Mouse (Mus musculus) MEL (cell line): ENCODE data around the gene Heatr6. TPM values are rescaled to one million over a fixed set of nuclear protein-coding genes. Genes with fewer than 3 reads are reported as not detected.

Experiments
- DNase-seq: peaks from one replicate; pipeline ENCODE4 v3.0.0; 2011; ENCODE audit warnings: low read depth, low spot score
- H3K27ac ChIP-seq: 2 replicates; pipeline ENCODE4 v1.5.1; 2012; ENCODE audit warnings: low read depth, mild to moderate bottlenecking, control low read depth, low read length, moderate library complexity; ENCODE audit not compliant: control insufficient read depth
- H3K27me3 ChIP-seq, 2 experiments: fragments of 150-350 bp in 1 of 2; sonication (generic) in 1 of 2; 2 replicates each; pipeline ENCODE4 v1.6.1; 2012; ENCODE audit warnings: low read length in 2 of 2, mild to moderate bottlenecking in 2 of 2, improper control_type of control experiment in 1 of 2, moderate library complexity in 1 of 2; ENCODE audit not compliant: insufficient read depth in 2 of 2, control insufficient read depth in 1 of 2
- H3K36me3 ChIP-seq, 2 experiments: 2 replicates each; pipeline ENCODE4 v1.6.1; 2012 to 2014; ENCODE audit warnings: low read length in 2 of 2, improper control_type of control experiment in 1 of 2, inconsistent platforms in 1 of 2, mild to moderate bottlenecking in 1 of 2; ENCODE audit not compliant: insufficient read depth in 2 of 2, control insufficient read depth in 1 of 2
- H3K4me1 ChIP-seq, 2 experiments: fragments of 150-350 bp in 1 of 2; sonication (generic) in 1 of 2; 2 replicates each; pipeline ENCODE4 v1.6.1; 2012; ENCODE audit warnings: low read length in 2 of 2, improper control_type of control experiment in 1 of 2, mild to moderate bottlenecking in 1 of 2; ENCODE audit not compliant: insufficient read depth in 2 of 2, control insufficient read depth in 1 of 2
- H3K4me3 ChIP-seq, 2 experiments: fragments of 150-350 bp in 1 of 2; sonication (generic) in 1 of 2; 2 replicates each; pipeline ENCODE4 v1.5.1; 2012; ENCODE audit warnings: low read depth in 2 of 2, low read length in 2 of 2, mild to moderate bottlenecking in 2 of 2, moderate library complexity in 2 of 2, control low read depth in 1 of 2, improper control_type of control experiment in 1 of 2; ENCODE audit not compliant: control insufficient read depth in 1 of 2, insufficient read depth in 1 of 2
- H3K79me2 ChIP-seq: 2 replicates; pipeline ENCODE4 v1.6.1; 2012; ENCODE audit warnings: mild to moderate bottlenecking, low read length, moderate library complexity; ENCODE audit not compliant: control insufficient read depth, poor library complexity, insufficient read depth
- H3K9ac ChIP-seq: 2 replicates; pipeline ENCODE4 v1.6.1; 2012; ENCODE audit warnings: low read depth, mild to moderate bottlenecking, control low read depth, low read length, moderate library complexity; ENCODE audit not compliant: control insufficient read depth, poor library complexity, severe bottlenecking
- H3K9me3 ChIP-seq: fragments of 150-350 bp; sonication (generic); replicated peaks from 2 replicates; pipeline ENCODE4 v1.6.1; 2012; ENCODE audit warnings: mild to moderate bottlenecking, low read length, improper control_type of control experiment, moderate library complexity; ENCODE audit not compliant: insufficient read depth
- BHLHE40 ChIP-seq: IDR thresholded peaks from 2 replicates; pipeline ENCODE4 v1.6.1; 2012; ENCODE audit warnings: low read depth, mild to moderate bottlenecking, inconsistent platforms, low read length, improper control_type of control experiment, borderline replicate concordance
- CHD1 ChIP-seq: IDR thresholded peaks from 2 replicates; pipeline ENCODE4 v1.6.1; 2012; ENCODE audit warnings: low read depth, mild to moderate bottlenecking, inconsistent platforms, low read length, improper control_type of control experiment
- CHD2 ChIP-seq: IDR thresholded peaks from 2 replicates; pipeline ENCODE4 v1.6.1; 2011; ENCODE audit warnings: low read length, improper control_type of control experiment
- CTCF ChIP-seq, 3 experiments: IDR thresholded peaks in 2 of 3; conservative IDR thresholded peaks in 1 of 3; 2 replicates each; pipeline ENCODE4 v1.5.1; 2011 to 2012; ENCODE audit warnings: low read length in 3 of 3, low read depth in 2 of 3, mild to moderate bottlenecking in 2 of 3, improper control_type of control experiment in 1 of 3, inconsistent platforms in 1 of 3, mixed read lengths in 1 of 3, moderate library complexity in 1 of 3; ENCODE audit not compliant: control insufficient read depth in 1 of 3, insufficient read depth in 1 of 3, poor library complexity in 1 of 3, severe bottlenecking in 1 of 3
- E2F4 ChIP-seq: IDR thresholded peaks from 2 replicates; pipeline ENCODE4 v1.6.1; 2011; ENCODE audit warnings: low read depth, low read length, improper control_type of control experiment, borderline replicate concordance
- ELF1 ChIP-seq: IDR thresholded peaks from 2 replicates; pipeline ENCODE4 v1.6.1; 2014; ENCODE audit warnings: low read depth, mild to moderate bottlenecking, inconsistent platforms, low read length, improper control_type of control experiment, moderate library complexity
- EP300 ChIP-seq, 2 experiments: IDR thresholded peaks; 2 replicates each; pipeline ENCODE4 v1.6.1; 2011; ENCODE audit warnings: improper control_type of control experiment in 2 of 2, low read length in 2 of 2, low read depth in 1 of 2, mild to moderate bottlenecking in 1 of 2
- ETS1 ChIP-seq: IDR thresholded peaks from 2 replicates; pipeline ENCODE4 v1.6.1; 2012; ENCODE audit warnings: low read depth, mild to moderate bottlenecking, inconsistent platforms, low read length, improper control_type of control experiment, moderate library complexity
- GABPA ChIP-seq: IDR thresholded peaks from 2 replicates; pipeline ENCODE4 v1.6.1; 2012; ENCODE audit warnings: low read depth, mild to moderate bottlenecking, inconsistent platforms, low read length, improper control_type of control experiment, moderate library complexity
- GATA1 ChIP-seq: IDR thresholded peaks from 2 replicates; pipeline ENCODE4 v1.6.1; 2011; ENCODE audit warnings: low read depth, low read length, improper control_type of control experiment
- JUND ChIP-seq: IDR thresholded peaks from 2 replicates; pipeline ENCODE4 v1.6.1; 2011; ENCODE audit warnings: low read depth, mild to moderate bottlenecking, improper control_type of control experiment, low read length
- KAT2A ChIP-seq: conservative IDR thresholded peaks from 2 replicates; pipeline ENCODE4 v1.6.1; 2012; ENCODE audit warnings: low read depth, low read length, improper control_type of control experiment, inconsistent platforms
- MAFK ChIP-seq: IDR thresholded peaks from 2 replicates; pipeline ENCODE4 v1.6.1; 2011; ENCODE audit warnings: low read depth, mild to moderate bottlenecking, low read length, improper control_type of control experiment, borderline replicate concordance
- MAX ChIP-seq: IDR thresholded peaks from 2 replicates; pipeline ENCODE4 v1.6.1; 2011; ENCODE audit warnings: low read length, improper control_type of control experiment
- MAZ ChIP-seq: IDR thresholded peaks from 2 replicates; pipeline ENCODE4 v1.6.1; 2012; ENCODE audit warnings: low read depth, mild to moderate bottlenecking, inconsistent platforms, low read length, improper control_type of control experiment
- MEF2A ChIP-seq: IDR thresholded peaks from 2 replicates; pipeline ENCODE4 v1.6.1; 2014; ENCODE audit warnings: low read depth, mild to moderate bottlenecking, inconsistent platforms, low read length, improper control_type of control experiment; ENCODE audit not compliant: poor library complexity, insufficient replicate concordance, severe bottlenecking; ENCODE audit errors: extremely low read depth
- MXI1 ChIP-seq: IDR thresholded peaks from 2 replicates; pipeline ENCODE4 v1.6.1; 2011; ENCODE audit warnings: mild to moderate bottlenecking, low read depth, low read length, improper control_type of control experiment
- MYB ChIP-seq: IDR thresholded peaks from 2 replicates; pipeline ENCODE4 v1.6.1; 2011; ENCODE audit warnings: mild to moderate bottlenecking, low read depth, low read length, improper control_type of control experiment
- MYC ChIP-seq: IDR thresholded peaks from 2 replicates; pipeline ENCODE4 v1.6.1; 2011; ENCODE audit warnings: low read depth, mild to moderate bottlenecking, low read length, improper control_type of control experiment, moderate library complexity
- NELFE ChIP-seq: IDR thresholded peaks from 2 replicates; pipeline ENCODE4 v1.6.1; 2011; ENCODE audit warnings: low read depth, low read length, improper control_type of control experiment
- NRF1 ChIP-seq: IDR thresholded peaks from 2 replicates; pipeline ENCODE4 v1.6.1; 2014; ENCODE audit warnings: low read depth, mild to moderate bottlenecking, inconsistent platforms, low read length, improper control_type of control experiment, moderate library complexity; ENCODE audit not compliant: poor library complexity, insufficient read depth, severe bottlenecking
- POLR2A ChIP-seq, 2 experiments: IDR thresholded peaks; 2 replicates each; pipeline ENCODE4 v1.6.1; 2011 to 2012; ENCODE audit warnings: low read length in 2 of 2, mild to moderate bottlenecking in 2 of 2, control low read depth in 1 of 2, improper control_type of control experiment in 1 of 2, low read depth in 1 of 2, moderate library complexity in 1 of 2; ENCODE audit not compliant: control insufficient read depth in 1 of 2, insufficient read depth in 1 of 2, poor library complexity in 1 of 2
- POLR2AphosphoS2 ChIP-seq: IDR thresholded peaks from 2 replicates; pipeline ENCODE4 v1.6.1; 2011; ENCODE audit warnings: low read length, improper control_type of control experiment
- POLR2AphosphoS5 ChIP-seq: IDR thresholded peaks from 2 replicates; pipeline ENCODE4 v1.6.1; 2012; ENCODE audit warnings: low read depth, borderline replicate concordance, mild to moderate bottlenecking, inconsistent platforms, low read length, moderate library complexity, mixed read lengths
- RAD21 ChIP-seq: IDR thresholded peaks from 2 replicates; pipeline ENCODE4 v1.6.1; 2011; ENCODE audit warnings: mild to moderate bottlenecking, low read depth, low read length, improper control_type of control experiment
- RCOR1 ChIP-seq: IDR thresholded peaks from 2 replicates; pipeline ENCODE4 v1.6.1; 2012; ENCODE audit warnings: low read depth, mild to moderate bottlenecking, inconsistent platforms, low read length, improper control_type of control experiment
- SIN3A ChIP-seq: IDR thresholded peaks from 2 replicates; pipeline ENCODE4 v1.6.1; 2012; ENCODE audit warnings: low read length, improper control_type of control experiment, inconsistent platforms
- SMC3 ChIP-seq: IDR thresholded peaks from 2 replicates; pipeline ENCODE4 v1.6.1; 2011; ENCODE audit warnings: low read depth, low read length, improper control_type of control experiment
- TAL1 ChIP-seq: IDR thresholded peaks from 2 replicates; pipeline ENCODE4 v1.6.1; 2012; ENCODE audit warnings: mild to moderate bottlenecking, inconsistent platforms, low read length, moderate library complexity, mixed read lengths
- TBP ChIP-seq: IDR thresholded peaks from 2 replicates; pipeline ENCODE4 v1.8.0; 2011; ENCODE audit warnings: low read depth, low read length, improper control_type of control experiment
- TCF12 ChIP-seq: IDR thresholded peaks from 2 replicates; pipeline ENCODE4 v1.6.1; 2014; ENCODE audit warnings: low read depth, mild to moderate bottlenecking, inconsistent platforms, low read length, improper control_type of control experiment, moderate library complexity
- UBTF ChIP-seq: IDR thresholded peaks from 2 replicates; pipeline ENCODE4 v1.6.1; 2012; ENCODE audit warnings: low read depth, mild to moderate bottlenecking, inconsistent platforms, low read length, improper control_type of control experiment, moderate library complexity, borderline replicate concordance; ENCODE audit not compliant: insufficient read depth
- USF1 ChIP-seq: IDR thresholded peaks from 2 replicates; pipeline ENCODE4 v1.6.1; 2014; ENCODE audit warnings: low read depth, mild to moderate bottlenecking, inconsistent platforms, low read length, improper control_type of control experiment, moderate library complexity
- USF2 ChIP-seq, 2 experiments: IDR thresholded peaks; 2 replicates each; pipeline ENCODE4 v1.6.1; 2011 to 2012; ENCODE audit warnings: improper control_type of control experiment in 2 of 2, low read length in 2 of 2, borderline replicate concordance in 1 of 2, inconsistent platforms in 1 of 2, low read depth in 1 of 2, mild to moderate bottlenecking in 1 of 2; ENCODE audit not compliant: insufficient read depth in 1 of 2
- ZC3H11A ChIP-seq: IDR thresholded peaks from 2 replicates; pipeline ENCODE4 v1.6.1; 2012; ENCODE audit warnings: low read depth, mild to moderate bottlenecking, inconsistent platforms, low read length, improper control_type of control experiment
- ZKSCAN1 ChIP-seq: IDR thresholded peaks from 2 replicates; pipeline ENCODE4 v1.6.1; 2012; ENCODE audit warnings: low read depth, mild to moderate bottlenecking, inconsistent platforms, low read length, improper control_type of control experiment, moderate library complexity
- ZMIZ1 ChIP-seq: IDR thresholded peaks from 2 replicates; pipeline ENCODE4 v1.6.1; 2012; ENCODE audit warnings: low read depth, mild to moderate bottlenecking, inconsistent platforms, low read length, improper control_type of control experiment, moderate library complexity
- ZNF384 ChIP-seq: IDR thresholded peaks from 2 replicates; pipeline ENCODE4 v1.6.1; 2012; ENCODE audit warnings: low read depth, mild to moderate bottlenecking, inconsistent platforms, low read length, improper control_type of control experiment
- polyA plus RNA-seq, 2 experiments: library from polyadenylated mRNA; stranded (reverse) in 1 of 2; unstranded in 1 of 2; fragments of >175 nt in 1 of 2; fragments of >200 nt in 1 of 2; gene quantifications; 2 replicates each; pipeline versions ENCODE4 v1.2.1 to v1.2.4; 2012; ENCODE audit warnings: low replicate concordance in 2 of 2, low read depth in 1 of 2; ENCODE audit not compliant: insufficient read length in 2 of 2, insufficient read depth in 1 of 2, missing spikeins in 1 of 2
- total RNA-seq: library from RNA; depleted of rRNA; stranded (reverse); fragments of 300-350 nt; gene quantifications from 2 replicates; pipeline ENCODE4 v1.2.3, GENCODE M21; 2012

Heatr6 gene
- total and polyA plus RNA-seq, 3 experiments, result 17.3 to 21.2 TPM; not detected in 1

DNA sequence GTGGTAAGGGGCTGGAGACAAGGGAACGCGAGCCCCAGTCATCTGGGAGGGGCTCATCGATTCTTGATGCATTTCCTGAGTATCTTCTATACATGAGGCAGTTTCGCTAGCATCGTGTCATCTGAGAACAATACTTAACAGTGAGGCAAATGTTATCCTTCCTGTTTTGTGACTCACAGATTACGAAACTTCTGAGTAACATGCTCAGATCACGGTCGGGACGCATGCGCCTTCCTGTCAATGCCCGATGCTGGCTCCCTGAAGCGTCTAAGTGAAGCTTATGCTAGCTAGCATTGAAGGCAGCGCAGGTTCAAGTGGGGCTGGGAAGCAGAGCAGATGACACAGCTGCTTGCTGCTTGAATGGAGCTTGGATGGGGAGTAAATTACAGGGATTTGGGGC is 35.8 kb downstream of the Heatr6 start:
- peak overlapping the region; percentile 54 for H3K27ac ChIP-seq
- peak overlapping the region; percentile 57 for H3K9ac ChIP-seq
- DNase-seq, result peak; percentile 94
- H3K36me3 ChIP-seq, result peaks cover 0 to 4% of the 10 kb centered on the region in 2 experiments; a peak in 2 of 4 replicates
- H3K9me3 ChIP-seq, result no peaks in the 10 kb centered on the region
- no peaks in the 10 kb centered on the region for H3K79me2 ChIP-seq
- H3K4me3 ChIP-seq, result peak overlapping the region; percentile 32 to 49
- H3K27me3 ChIP-seq, result peaks cover 6 to 9% of the 10 kb centered on the region in 2 experiments
- H3K4me1 ChIP-seq, result peaks cover 0 to 15% of the 10 kb centered on the region in 2 experiments; a peak in 3 of 4 replicates
- no peak for TF ChIP-seq ZC3H11A
- TF ChIP-seq SIN3A, result peak; percentile 74
- no peak for TF ChIP-seq SMC3
- TF ChIP-seq USF2 (IDR thresholded peaks at IDR 0.05; ENCODE audit: borderline replicate concordance in 1 of 2, insufficient read depth in 1 of 2, low read depth in 1 of 2, low read length in 2 of 2), result no peak
- TF ChIP-seq GABPA, result no peak
- peak; percentile 72 for TF ChIP-seq ELF1
- TF ChIP-seq E2F4, result no peak
- TF ChIP-seq MAZ, result no peak
- TF ChIP-seq GATA1, result peak; percentile 31; the same call in 1 of the 2 replicates
- TF ChIP-seq CHD1, result no peak
- no peak for TF ChIP-seq CHD2
- TF ChIP-seq MYB, result no peak
- TF ChIP-seq RCOR1, result no peak
- no peak for TF ChIP-seq ZMIZ1
- TF ChIP-seq MAX, result peak; percentile 89
- peak; percentile 83 for TF ChIP-seq MXI1
- no peak for TF ChIP-seq JUND
- no peak for TF ChIP-seq ZNF384
- no peak for TF ChIP-seq MAFK
- peak; percentile 21 to 33; a peak in 1 of 4 replicates for TF ChIP-seq POLR2A (IDR thresholded peaks at IDR 0.05; ENCODE audit: control insufficient read depth in 1 of 2, insufficient read depth in 1 of 2, low read depth in 1 of 2, low read length in 2 of 2, poor library complexity in 1 of 2)
- TF ChIP-seq BHLHE40, result no peak
- TF ChIP-seq MEF2A, result no peak
- peak; percentile 42 for TF ChIP-seq NELFE
- TF ChIP-seq NRF1, result peak; percentile 85
- TF ChIP-seq CTCF (IDR thresholded peaks at IDR 0.05 in 2 of 3, conservative IDR thresholded peaks at IDR 0.05 in 1 of 3; ENCODE audit: control insufficient read depth in 1 of 3, insufficient read depth in 1 of 3, low read depth in 2 of 3, low read length in 3 of 3, poor library complexity in 1 of 3, severe bottlenecking in 1 of 3), result no peak
- 0 out of 2 replicates have a peak, but pooled peaks have one; percentile 23 for TF ChIP-seq TCF12
- peak; percentile 82 for TF ChIP-seq TBP
- no peak for TF ChIP-seq UBTF
- TF ChIP-seq KAT2A, result no peak
- TF ChIP-seq POLR2AphosphoS5, result no peak
- peak; percentile 64; the same call in 1 of the 2 replicates for TF ChIP-seq POLR2AphosphoS2
- peak; percentile 57; the same call in 1 of the 2 replicates for TF ChIP-seq ETS1
- no peak for TF ChIP-seq TAL1
- TF ChIP-seq ZKSCAN1, result no peak
- peak in 1 of 2 experiments; percentile 33; a peak in 1 of 4 replicates for TF ChIP-seq EP300 (IDR thresholded peaks at IDR 0.05; ENCODE audit: low read depth in 1 of 2, low read length in 2 of 2)
- no peak for TF ChIP-seq USF1
- TF ChIP-seq MYC, result peak; percentile 85
- no peak for TF ChIP-seq RAD21
